Mouse (Mus musculus) spleen, adult 12 weeks (tissue): ENCODE data around the gene Cdhr2.

Experiments
- DNase-seq: peaks from one replicate; pipeline ENCODE4 v3.0.0; 2022; ENCODE audit warnings: low spot score

The Cdhr2 gene

DNA sequence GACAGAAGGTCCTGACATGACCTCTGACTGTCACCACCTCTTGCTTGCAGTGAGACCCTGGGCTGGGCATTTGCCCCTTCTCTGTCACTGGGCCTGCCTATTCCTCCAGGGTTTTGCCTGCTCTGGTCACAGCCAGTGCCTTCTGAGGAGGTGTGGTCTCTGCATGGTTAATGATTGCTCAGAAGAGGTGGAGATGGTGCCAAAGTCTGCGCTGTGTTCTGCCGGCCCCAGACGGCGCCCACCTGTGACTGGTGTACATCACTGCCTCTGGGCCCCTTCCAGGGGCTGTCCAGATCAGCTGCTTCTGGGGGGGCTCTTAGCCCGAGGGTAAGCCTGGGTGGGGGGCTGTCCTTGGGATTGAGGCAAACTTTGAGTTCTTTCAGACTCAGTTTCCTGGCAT lies at the start of gene Cdhr2:
Cdhr2 (plus strand) TSS at position 219 of the 400 bp plus-strand sequence.
- no peak for DNase-seq

DNA sequence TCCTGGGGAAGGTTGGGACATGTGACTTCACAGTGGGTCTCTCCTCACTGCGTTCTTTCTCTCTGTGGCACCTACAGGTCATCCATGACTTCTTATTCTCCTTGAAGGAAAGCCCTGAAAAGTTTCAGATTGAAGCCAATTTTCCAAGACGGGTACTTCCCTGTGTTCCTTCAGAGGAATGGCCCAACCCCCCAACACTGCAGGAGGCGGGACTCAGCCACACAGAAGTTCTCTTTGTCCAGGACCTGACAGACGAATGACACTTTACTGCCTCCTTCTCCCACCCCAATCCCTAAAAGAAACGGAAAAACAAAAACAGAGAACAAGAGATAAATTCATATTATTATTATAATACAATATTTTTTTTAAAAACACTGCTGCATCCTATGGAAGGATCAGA lies 40.4 kb upstream of the Cdhr2 start:
- DNase-seq: no peak

DNA sequence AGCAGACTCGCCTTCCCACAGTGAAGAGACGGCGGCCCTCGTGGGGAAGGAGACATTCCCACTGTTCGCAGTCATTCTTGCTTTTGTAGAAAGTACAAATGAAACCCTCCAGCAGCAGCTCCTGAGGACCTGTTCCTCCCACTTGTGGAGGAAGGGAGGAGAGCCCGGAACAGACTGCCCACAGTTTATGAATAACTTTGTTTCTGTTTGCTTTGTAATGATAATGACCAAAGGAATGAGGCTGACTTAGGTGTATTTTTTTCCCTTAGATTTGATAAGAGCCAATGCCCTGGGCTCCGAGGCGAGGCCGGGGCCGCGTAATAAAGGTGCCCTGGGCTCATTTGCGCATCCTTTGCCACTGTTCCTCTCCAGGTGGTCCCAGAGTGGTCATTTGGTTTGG lies 39.9 kb upstream of the Cdhr2 start:
- DNase-seq: no peak

GRCm38 (mm10) chr13:54663999-54664398 lies 37.3 kb upstream of the Cdhr2 start:
- DNase-seq: no peak

GRCm38 (mm10) chr13:54664509-54664908 lies 36.8 kb upstream of the Cdhr2 start:
- DNase-seq: no peak

DNA sequence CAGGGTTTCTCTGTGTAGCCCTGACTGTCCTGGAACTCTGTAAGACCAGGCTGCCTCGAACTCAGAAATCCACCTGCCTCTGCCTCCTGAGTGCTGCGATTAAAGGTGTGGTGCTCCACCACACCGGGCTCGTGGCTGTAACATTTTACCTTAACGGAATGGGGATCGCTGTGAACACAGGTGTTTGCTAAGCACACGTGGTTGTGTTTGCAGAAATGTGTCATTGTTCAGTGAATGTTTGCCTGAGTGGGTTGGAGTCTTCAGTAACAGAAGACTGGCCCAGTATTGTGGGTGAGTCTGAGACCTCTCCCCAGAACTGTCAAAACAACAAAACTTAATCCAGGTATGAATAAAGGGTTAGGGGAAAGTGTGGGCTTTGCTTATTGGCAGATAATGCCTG lies 36.2 kb upstream of the Cdhr2 start:
- DNase-seq: no peak

- DNase-seq: no peak
Observed at GRCm38 (mm10) chr13:54670491-54670890, 30.8 kb upstream of the Cdhr2 start.

DNA sequence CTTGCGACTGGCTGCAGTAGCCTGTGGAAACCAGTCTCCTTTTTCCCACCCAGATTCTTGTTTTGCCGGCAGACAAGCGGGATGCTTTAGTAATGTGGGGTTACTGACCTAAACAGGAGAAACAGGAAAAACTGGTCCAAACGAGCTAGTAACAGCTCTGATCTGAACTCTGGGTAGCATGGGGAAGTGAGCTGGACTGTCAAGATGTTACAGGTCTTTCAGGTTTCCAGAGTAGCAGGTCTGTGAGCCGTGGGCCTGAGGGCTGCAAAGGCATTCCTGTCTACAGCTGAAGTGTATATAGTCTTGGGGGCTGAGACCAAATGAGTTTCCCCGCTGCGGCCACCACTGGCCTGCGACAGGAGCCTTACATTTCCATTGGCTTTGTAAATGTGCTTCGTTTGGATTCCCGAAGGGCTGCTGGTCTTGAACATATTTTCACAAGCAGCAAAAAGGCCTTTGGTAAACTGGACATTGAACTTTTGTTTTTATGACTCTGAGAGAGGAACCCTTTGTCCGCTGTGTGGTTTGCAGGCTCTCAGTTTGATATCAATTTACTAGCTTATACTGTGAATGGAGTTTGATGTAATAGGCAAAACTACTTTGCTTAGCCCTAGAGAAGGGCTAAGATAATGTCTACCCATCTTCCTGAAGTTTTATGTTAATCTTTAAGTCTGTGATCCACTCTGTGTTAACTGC lies 25.2 kb upstream of the Cdhr2 start:
- no peak for DNase-seq

DNA sequence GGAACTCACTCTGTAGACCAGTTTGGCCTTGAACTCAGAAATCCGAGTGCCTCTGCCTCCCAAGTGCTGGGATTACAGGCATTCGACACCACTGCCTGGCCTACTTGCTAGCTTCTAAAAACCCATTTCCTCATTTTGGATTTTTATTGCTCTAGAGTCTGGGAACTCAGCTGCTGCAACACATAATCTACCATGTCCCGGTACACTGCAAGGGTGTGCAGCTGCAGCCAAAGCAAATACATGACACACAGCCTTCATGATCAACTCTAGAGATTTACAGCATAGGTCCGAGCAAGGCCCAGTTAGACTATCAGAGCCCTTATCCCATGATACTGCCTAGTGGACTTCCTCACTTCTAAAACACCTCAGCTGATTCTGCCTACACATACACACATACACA lies 23.0 kb upstream of the Cdhr2 start:
- no peak for DNase-seq

DNA sequence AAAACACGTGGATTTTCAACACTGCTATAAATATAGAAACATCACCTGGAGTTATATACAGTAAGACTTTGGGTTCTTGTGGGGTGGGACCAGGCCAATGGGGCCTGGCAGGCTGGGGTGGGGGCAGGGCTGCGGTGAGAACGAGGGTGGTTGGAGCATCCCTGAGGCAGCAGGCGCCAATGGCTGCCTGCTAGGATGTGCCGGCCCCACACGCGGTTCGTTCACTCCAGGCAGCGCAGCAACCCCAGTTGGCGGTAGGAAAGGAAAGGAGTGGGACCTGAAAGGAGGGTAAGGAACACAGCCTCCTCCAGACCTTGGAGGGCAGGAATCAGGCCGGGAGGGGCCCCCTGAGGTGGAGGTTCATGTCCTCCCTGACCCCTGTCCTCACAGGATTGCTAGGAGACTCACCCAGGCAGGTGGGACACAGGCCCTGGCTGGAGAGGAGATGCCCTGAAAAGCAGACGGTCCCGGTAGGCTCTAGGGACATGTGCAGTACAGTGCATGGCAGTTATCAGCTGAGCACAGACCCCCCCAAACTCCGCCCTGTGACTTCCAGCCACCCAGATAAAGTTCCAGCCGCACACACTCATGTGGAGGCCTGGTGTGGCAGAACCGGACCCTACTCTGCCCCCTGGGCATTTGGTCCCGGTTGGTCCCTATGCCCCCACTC lies 20.9 kb upstream of the Cdhr2 start:
- peak; percentile 67 for DNase-seq

DNA sequence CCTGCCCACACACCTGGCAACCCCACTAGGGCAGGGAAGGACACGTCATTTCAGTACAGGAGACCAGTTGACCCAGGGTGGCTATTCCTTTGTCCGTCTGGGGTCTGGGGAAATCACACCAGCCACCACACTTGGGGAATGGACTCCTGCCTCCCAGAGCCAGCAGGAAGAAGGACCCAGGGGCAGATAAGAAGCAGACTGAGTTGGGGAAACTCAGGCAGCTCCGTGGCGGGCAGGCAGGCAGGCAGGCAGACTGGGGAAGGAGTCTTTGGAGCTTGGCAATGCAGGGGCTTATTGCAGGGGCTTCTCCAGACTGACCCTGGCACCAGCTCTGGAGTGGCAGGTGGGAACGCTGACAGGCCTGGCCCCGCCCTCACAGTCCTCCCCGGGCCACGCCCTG lies 20.0 kb upstream of the Cdhr2 start:
- peak; percentile 25 for DNase-seq

- DNase-seq: no peak
Observed at GRCm38 (mm10) chr13:54683301-54683700, 18.0 kb upstream of the Cdhr2 start.

DNA sequence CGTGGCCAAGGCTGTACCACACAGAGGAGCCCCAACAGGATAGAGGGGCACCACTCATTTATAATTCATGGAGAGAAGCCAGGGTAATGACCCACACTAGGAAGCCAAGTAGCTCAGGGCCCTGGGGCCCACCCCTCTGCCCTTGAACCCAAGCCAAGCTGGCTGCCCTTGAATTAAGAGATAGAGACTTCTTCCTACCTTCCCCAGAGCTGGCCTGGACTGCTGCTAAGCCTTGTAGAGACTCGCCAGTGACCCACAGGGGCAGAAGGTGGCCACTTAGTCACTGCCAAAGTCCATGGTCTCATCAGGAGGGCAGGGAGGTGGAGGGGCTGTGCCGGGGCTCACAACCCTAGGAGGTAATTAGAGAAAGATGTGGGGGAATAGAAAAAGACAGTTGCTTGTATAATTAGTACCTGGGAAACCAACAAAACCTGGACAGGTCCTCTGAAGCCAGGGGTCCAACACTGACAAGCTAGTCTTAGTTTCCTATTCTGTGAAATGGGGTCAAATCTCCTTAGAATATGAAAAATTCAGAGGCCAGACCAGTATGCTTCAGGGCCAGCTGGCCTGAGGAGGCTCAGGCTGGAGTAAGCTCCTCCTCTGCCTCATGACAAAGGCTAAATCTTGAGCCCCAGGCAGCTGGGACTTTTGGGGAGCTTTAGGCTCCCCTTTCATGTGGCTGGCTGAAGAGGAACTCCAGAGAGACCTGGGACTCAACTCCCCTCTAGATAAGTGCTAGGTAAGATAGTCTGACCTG lies 16.9 kb upstream of the Cdhr2 start:
- DNase-seq: no peak

GRCm38 (mm10) chr13:54685174-54685573 lies 16.1 kb upstream of the Cdhr2 start:
- peak; percentile 45 for DNase-seq

- peak; percentile 21 for DNase-seq
Observed at GRCm38 (mm10) chr13:54686139-54687053, 14.9 kb upstream of the Cdhr2 start.

GRCm38 (mm10) chr13:54687096-54687495 lies 14.2 kb upstream of the Cdhr2 start:
- peak; percentile 64 for DNase-seq

DNA sequence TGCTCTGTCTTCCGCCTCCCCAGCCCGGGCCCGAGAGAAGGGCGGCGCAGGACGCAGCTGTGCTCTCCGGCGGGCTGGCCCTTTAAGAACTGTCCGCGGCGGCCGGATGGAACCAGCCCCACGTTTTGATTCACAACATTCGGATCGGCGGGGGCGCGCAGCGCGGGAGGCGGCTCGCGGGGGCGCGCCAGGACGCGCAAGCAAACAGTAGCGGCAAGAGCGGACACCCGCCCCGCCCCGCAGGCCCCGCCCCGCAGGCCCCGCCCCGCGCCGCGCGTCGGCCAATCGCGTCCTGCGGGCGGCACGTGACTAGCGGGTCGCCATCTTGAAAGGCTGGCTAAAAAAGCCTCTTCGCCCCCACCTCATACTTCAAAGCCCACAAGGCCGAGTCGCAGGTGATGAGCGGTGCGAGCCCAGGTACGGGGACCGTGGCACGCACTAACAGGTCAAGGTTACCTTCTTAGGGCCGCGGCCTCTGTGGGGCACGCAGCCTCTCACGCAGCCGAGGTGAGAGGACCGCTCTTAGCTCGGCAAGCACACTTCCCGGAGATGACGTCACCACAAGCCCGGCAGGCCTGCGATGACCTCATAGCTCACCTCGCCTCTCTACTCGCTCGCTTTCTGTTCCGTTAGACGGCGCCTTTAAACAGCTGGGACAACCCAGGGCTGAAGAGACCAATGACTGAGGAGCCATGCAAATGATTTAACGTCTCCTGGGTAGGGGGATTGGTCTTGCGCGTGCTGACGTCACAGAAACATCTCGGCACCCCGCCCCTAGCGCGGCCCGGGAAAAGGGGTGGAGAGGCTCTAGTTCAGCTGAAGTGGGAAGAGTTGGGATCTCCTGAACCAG lies 13.5 kb upstream of the Cdhr2 start:
- DNase-seq: peak; percentile 99

GRCm38 (mm10) chr13:54690151-54690740 lies 11.0 kb upstream of the Cdhr2 start:
- DNase-seq: no peak

- DNase-seq: no peak
Observed at GRCm38 (mm10) chr13:54691737-54692136, 9.5 kb upstream of the Cdhr2 start.

- no peak for DNase-seq
Observed at GRCm38 (mm10) chr13:54692711-54693557, 8.3 kb upstream of the Cdhr2 start.
